Mouse (Mus musculus): Measurements from ENCODE around the gene Orm2. TPM values are rescaled to one million over a fixed set of nuclear protein-coding genes. Genes with fewer than 3 reads are reported as not detected.

Orm2 gene
- polyA plus RNA-seq, 1 experiment from 2014 or later = not detected

DNA sequence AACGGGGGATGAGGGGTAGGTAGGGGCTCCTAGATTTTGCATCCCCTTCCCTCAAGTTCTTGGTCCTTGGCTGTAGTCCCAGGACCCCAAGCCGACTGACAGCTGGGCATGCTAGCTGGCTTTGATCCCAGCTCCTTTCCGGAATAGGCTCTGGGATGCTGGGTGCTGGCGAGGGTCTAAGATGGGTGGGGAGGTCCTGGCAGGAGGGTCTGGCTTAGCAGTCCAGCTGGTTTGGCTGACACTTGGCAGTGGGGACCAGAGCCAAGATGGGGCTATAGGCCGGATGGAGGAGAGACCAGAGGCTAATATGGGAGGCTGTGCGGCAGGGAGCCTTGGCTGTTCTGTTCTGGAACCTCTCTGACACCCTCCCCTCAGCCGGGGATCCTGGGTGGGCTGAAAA, 46.0 kb downstream of the Orm2 start:
- Histone ChIP-seq H3K36me3 (ENCODE audit: control insufficient read depth, insufficient read depth) (no peaks in the 10 kb centered on the region), H3K27ac (ENCODE audit: low read length) (no peak overlapping the region), H3K4me3 (ENCODE audit: low read depth, low read length) (no peak overlapping the region), H3K9me3 (replicated peaks; ENCODE audit: control insufficient read depth, low read length) (no peaks in the 10 kb centered on the region), H3K4me2 (ENCODE audit: low read depth, low read length) (no peak overlapping the region), H3K27me3 (ENCODE audit: control insufficient read depth, insufficient read depth, low read depth, low read length) (peaks cover 6% of the 10 kb centered on the region; the same call in 1 of the 2 replicates), H3K9ac (ENCODE audit: low read depth, low read length) (no peak overlapping the region), H3K4me1 (ENCODE audit: control insufficient read depth, low read depth, low read length) (peaks cover 45% of the 10 kb centered on the region)
- WGBS (ENCODE audit: insufficient replicate concordance) = 57% methylated on average over 7 of the region's 7 CpGs
- ATAC-seq (ENCODE audit: low read depth) = no peak

DNA sequence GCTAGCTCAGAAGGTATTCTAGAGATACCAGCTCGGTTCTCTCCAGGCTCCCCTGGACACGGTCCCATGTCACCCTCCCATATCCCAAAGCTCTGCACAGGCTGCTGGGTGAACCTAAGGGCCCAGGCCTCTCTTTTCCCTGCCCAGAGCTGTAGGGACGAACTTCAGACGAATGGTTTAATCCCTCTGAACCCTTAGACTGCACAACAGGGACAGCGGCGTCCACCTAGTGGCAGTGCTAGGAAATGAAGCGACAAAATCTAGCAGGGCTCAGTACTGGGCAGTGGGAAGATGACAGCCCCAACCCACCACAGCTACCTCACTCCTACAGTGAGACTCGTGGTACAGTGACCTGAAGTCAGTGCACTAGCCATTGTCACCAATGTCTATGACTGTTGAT, 46.4 kb downstream of the Orm2 start:
- no peak overlapping the region for H3K9ac ChIP-seq (ENCODE audit: low read depth, low read length)
- WGBS (ENCODE audit: insufficient replicate concordance) = 9% methylated on average over 8 of the region's 8 CpGs
- peaks cover 6% of the 10 kb centered on the region; the same call in 1 of the 2 replicates for H3K27me3 ChIP-seq (ENCODE audit: control insufficient read depth, insufficient read depth, low read depth, low read length)
- peak overlapping the region; percentile 83; the same call in 1 of the 2 replicates for H3K4me2 ChIP-seq (ENCODE audit: low read depth, low read length)
- H3K4me3 ChIP-seq (ENCODE audit: low read depth, low read length) = no peak overlapping the region
- no peaks in the 10 kb centered on the region for H3K36me3 ChIP-seq (ENCODE audit: control insufficient read depth, insufficient read depth)
- H3K9me3 ChIP-seq (replicated peaks; ENCODE audit: control insufficient read depth, low read length) = no peaks in the 10 kb centered on the region
- peaks cover 41% of the 10 kb centered on the region for H3K4me1 ChIP-seq (ENCODE audit: control insufficient read depth, low read depth, low read length)
- no peak overlapping the region for H3K27ac ChIP-seq (ENCODE audit: low read length)
- peak; percentile 22; the same call in 1 of the 2 replicates for ATAC-seq (ENCODE audit: low read depth)

DNA sequence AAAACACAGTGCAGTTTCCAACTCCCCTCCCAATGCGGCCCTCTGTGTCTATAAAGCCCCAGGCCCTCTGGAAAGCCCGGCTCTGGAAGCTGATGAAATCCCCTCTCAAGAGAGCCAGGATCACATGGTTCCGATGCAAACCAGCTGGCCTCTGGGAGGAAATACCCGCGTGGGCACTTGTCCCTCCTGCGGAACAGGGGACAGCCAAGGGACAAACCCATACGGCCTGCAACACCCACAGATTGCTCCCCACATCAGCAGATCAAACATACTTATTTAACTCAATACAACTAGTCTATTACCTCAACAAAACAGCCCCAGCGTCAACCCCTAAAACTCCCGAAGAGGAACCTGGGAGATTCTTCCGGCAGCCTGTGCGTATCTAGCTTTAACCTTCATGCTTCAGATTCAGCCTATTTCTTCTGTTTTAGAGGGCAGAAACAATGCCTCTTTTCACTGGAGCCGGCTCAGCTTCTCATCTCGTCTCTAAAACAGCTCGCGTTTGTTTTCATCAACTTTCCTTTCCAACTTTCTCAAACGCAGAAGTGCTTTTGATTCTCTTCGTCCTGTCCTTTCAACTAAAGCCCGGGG, 47.2 kb downstream of the Orm2 start:
- Histone ChIP-seq H3K4me2 (ENCODE audit: low read depth, low read length) (peak overlapping the region; percentile 83), H3K27ac (ENCODE audit: low read length) (no peak overlapping the region), H3K36me3 (ENCODE audit: control insufficient read depth, insufficient read depth) (no peaks in the 10 kb centered on the region), H3K9ac (ENCODE audit: low read depth, low read length) (peak overlapping the region; percentile 35), H3K27me3 (ENCODE audit: control insufficient read depth, insufficient read depth, low read depth, low read length) (peaks cover 6% of the 10 kb centered on the region; the same call in 1 of the 2 replicates), H3K9me3 (replicated peaks; ENCODE audit: control insufficient read depth, low read length) (no peaks in the 10 kb centered on the region), H3K4me1 (ENCODE audit: control insufficient read depth, low read depth, low read length) (peaks cover 33% of the 10 kb centered on the region), H3K4me3 (ENCODE audit: low read depth, low read length) (peak overlapping the region; percentile 69)
- no peak for ATAC-seq (ENCODE audit: low read depth)
- 5% methylated on average over 18 of the region's 18 CpGs for WGBS (ENCODE audit: insufficient replicate concordance)

DNA sequence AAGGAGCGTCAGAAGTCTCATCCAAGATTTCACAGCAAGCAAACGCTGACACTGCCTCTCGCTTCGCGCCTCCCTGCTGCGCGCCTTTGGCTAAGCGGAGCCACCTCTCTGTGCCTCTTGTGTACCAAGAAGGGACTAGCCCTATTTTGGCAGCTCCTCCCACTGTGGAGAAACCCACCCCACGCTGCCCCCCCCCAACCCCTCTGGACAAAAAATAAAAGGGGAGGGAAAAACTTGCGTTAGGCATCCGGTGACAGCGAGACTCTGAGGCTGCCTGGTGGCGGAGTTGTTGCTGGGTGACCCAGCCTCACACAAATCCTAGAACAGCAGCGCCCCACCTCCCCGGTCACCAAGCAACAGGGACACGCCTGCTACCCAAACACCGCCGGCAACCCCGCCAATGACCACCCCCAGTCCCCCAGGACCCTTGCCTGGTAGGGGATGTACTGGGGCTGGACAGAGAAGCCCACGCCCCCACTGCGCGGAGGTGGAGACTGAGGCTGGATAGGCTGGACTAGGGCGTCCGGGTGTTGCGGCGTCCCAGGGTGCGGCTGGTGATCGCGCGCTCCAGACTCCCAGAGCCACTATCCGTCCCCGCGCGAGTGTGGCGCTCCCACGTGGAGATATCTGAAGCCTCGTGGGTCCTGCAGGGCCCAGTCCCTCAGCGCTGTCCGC, 47.8 kb downstream of the Orm2 start:
- Histone ChIP-seq H3K4me3 (ENCODE audit: low read depth, low read length) (peak overlapping the region; percentile 69), H3K9me3 (replicated peaks; ENCODE audit: control insufficient read depth, low read length) (no peaks in the 10 kb centered on the region), H3K9ac (ENCODE audit: low read depth, low read length) (peak overlapping the region; percentile 35), H3K27ac (ENCODE audit: low read length) (no peak overlapping the region), H3K36me3 (ENCODE audit: control insufficient read depth, insufficient read depth) (no peaks in the 10 kb centered on the region), H3K4me2 (ENCODE audit: low read depth, low read length) (peak overlapping the region; percentile 83), H3K27me3 (ENCODE audit: control insufficient read depth, insufficient read depth, low read depth, low read length) (peaks cover 6% of the 10 kb centered on the region; the same call in 1 of the 2 replicates), H3K4me1 (ENCODE audit: control insufficient read depth, low read depth, low read length) (peaks cover 27% of the 10 kb centered on the region)
- peak; percentile 70 for ATAC-seq (ENCODE audit: low read depth)
- 0% methylated on average over 39 of the region's 39 CpGs for WGBS (ENCODE audit: insufficient replicate concordance)

DNA sequence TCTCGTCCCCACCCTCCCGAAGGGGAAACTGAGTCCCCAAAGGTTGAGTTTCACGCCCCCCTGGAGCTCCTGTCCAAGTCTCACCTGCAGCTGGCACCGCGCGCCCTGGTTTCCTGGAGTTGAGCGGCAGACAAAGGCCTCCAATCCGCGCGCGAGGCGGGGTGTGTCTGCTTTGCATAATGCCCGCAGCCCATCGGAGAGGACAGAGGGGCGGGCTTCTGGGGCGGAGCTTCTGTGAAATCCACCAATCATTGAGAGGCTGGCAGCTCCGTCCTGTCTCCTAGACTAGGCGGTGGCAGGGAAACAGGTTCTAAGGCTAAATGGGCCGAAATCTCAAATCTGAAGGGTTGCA, 48.3 kb downstream of the Orm2 start:
- no peaks in the 10 kb centered on the region for H3K36me3 ChIP-seq (ENCODE audit: control insufficient read depth, insufficient read depth)
- ATAC-seq (ENCODE audit: low read depth) = peak; percentile 93
- peaks cover 23% of the 10 kb centered on the region for H3K4me1 ChIP-seq (ENCODE audit: control insufficient read depth, low read depth, low read length)
- H3K27ac ChIP-seq (ENCODE audit: low read length) = no peak overlapping the region
- WGBS (ENCODE audit: insufficient replicate concordance) = under 1% methylated on average over 19 of the region's 19 CpGs
- peak overlapping the region; percentile 35 for H3K9ac ChIP-seq (ENCODE audit: low read depth, low read length)
- peaks cover 6% of the 10 kb centered on the region; the same call in 1 of the 2 replicates for H3K27me3 ChIP-seq (ENCODE audit: control insufficient read depth, insufficient read depth, low read depth, low read length)
- peak overlapping the region; percentile 83 for H3K4me2 ChIP-seq (ENCODE audit: low read depth, low read length)
- H3K9me3 ChIP-seq (replicated peaks; ENCODE audit: control insufficient read depth, low read length) = no peaks in the 10 kb centered on the region
- peak overlapping the region; percentile 69 for H3K4me3 ChIP-seq (ENCODE audit: low read depth, low read length)

DNA sequence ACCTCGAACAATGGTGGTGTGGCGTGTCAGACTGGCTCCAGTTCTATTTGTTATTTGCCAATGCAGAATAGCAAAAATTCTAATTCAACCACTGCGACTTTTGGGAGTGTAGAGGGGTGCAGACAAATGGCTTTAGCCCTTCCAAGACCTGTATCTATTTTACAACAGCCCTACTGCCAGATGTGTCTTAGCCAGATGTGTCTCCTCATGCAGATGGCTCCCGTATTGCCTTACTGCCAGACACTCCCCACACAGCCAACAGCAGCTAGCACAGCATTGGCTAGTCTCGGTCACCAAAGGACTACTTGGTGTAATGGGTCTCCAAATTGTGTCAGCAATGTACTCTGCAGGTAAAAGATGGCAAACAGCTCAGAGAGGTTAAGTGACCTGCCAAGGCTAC, 49.0 kb downstream of the Orm2 start:
- ATAC-seq (ENCODE audit: low read depth) = no peak
- Histone ChIP-seq H3K36me3 (ENCODE audit: control insufficient read depth, insufficient read depth) (no peaks in the 10 kb centered on the region), H3K9me3 (replicated peaks; ENCODE audit: control insufficient read depth, low read length) (no peaks in the 10 kb centered on the region), H3K4me1 (ENCODE audit: control insufficient read depth, low read depth, low read length) (peaks cover 23% of the 10 kb centered on the region), H3K4me2 (ENCODE audit: low read depth, low read length) (no peak overlapping the region), H3K27ac (ENCODE audit: low read length) (no peak overlapping the region), H3K27me3 (ENCODE audit: control insufficient read depth, insufficient read depth, low read depth, low read length) (peaks cover 6% of the 10 kb centered on the region; the same call in 1 of the 2 replicates), H3K9ac (ENCODE audit: low read depth, low read length) (no peak overlapping the region), H3K4me3 (ENCODE audit: low read depth, low read length) (no peak overlapping the region)
- 70% methylated on average over 5 of the region's 5 CpGs for WGBS (ENCODE audit: insufficient replicate concordance)

DNA sequence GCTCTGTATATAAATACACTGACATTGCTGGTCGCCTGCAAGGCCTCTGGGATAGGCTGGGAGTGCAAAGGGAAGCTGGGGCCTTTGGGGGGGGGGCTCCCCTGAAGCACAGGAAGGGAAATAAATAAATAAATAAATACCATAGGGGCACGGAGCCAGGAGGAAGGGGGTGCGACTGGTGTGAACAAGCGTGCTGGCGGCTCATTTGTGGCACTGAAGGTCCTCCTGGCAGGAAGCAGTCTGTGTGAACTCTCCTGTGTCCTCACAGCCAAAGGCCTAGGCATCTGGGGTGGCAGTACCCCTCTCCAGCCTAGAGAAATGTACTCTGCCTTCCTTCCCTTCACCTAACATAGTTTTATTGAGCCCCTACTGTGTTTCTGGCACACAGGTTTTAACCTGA, 52.7 kb downstream of the Orm2 start:
- no peaks in the 10 kb centered on the region for H3K27me3 ChIP-seq (ENCODE audit: control insufficient read depth, insufficient read depth, low read depth, low read length)
- H3K9me3 ChIP-seq (replicated peaks; ENCODE audit: control insufficient read depth, low read length) = no peaks in the 10 kb centered on the region
- no peaks in the 10 kb centered on the region for H3K36me3 ChIP-seq (ENCODE audit: control insufficient read depth, insufficient read depth)
- no peak overlapping the region for H3K4me2 ChIP-seq (ENCODE audit: low read depth, low read length)
- WGBS (ENCODE audit: insufficient replicate concordance) = 48% methylated on average over 5 of the region's 5 CpGs
- H3K9ac ChIP-seq (ENCODE audit: low read depth, low read length) = no peak overlapping the region
- no peak overlapping the region for H3K27ac ChIP-seq (ENCODE audit: low read length)
- ATAC-seq (ENCODE audit: low read depth) = no peak
- peaks cover 8% of the 10 kb centered on the region for H3K4me1 ChIP-seq (ENCODE audit: control insufficient read depth, low read depth, low read length)
- H3K4me3 ChIP-seq (ENCODE audit: low read depth, low read length) = no peak overlapping the region

Other genes starting within 250 kb of the Orm2 start
- gene Ambp, start 207.7 kb upstream of the Orm2 start, polyA plus RNA-seq (2015; fragmentation: Nextera tagmentation; extraction: Ambion mirVana) = 1,608 and 1,736 TPM in 2 replicates
- 4.8 and 5.3 TPM in 2 replicates for gene Kif12, start 190.3 kb upstream of the Orm2 start, polyA plus RNA-seq (2015; fragmentation: Nextera tagmentation; extraction: Ambion mirVana)
- gene Col27a1, start 148.4 kb upstream of the Orm2 start, polyA plus RNA-seq (2015; fragmentation: Nextera tagmentation; extraction: Ambion mirVana) = 1.6 and 2.1 TPM in 2 replicates
- gene Orm1, start 17.9 kb upstream of the Orm2 start, polyA plus RNA-seq (2015; fragmentation: Nextera tagmentation; extraction: Ambion mirVana) = 1.0 and 1.1 TPM in 2 replicates
- gene Orm3, start 6.3 kb upstream of the Orm2 start, polyA plus RNA-seq (2015; fragmentation: Nextera tagmentation; extraction: Ambion mirVana) = not detected in 2 replicates
- gene Akna, start 40.9 kb downstream of the Orm2 start, polyA plus RNA-seq (2015; fragmentation: Nextera tagmentation; extraction: Ambion mirVana) = 5.1 and 6.1 TPM in 2 replicates
- gene Whrn, start 133.5 kb downstream of the Orm2 start, polyA plus RNA-seq (2015; fragmentation: Nextera tagmentation; extraction: Ambion mirVana) = 0.08 and 0.19 TPM in 2 replicates
- gene Atp6v1g1, start 182.3 kb downstream of the Orm2 start, polyA plus RNA-seq (2015; fragmentation: Nextera tagmentation; extraction: Ambion mirVana) = 123 and 130 TPM in 2 replicates
- 10.2 and 11.3 TPM in 2 replicates for gene Tmem268, start 196.3 kb downstream of the Orm2 start, polyA plus RNA-seq (2015; fragmentation: Nextera tagmentation; extraction: Ambion mirVana)
- gene Gm11213, start 242.8 kb downstream of the Orm2 start, polyA plus RNA-seq (2015; fragmentation: Nextera tagmentation; extraction: Ambion mirVana) = not detected in 2 replicates